Mouse (Mus musculus): ENCODE measurements around the gene Slc20a1.

Slc20a1 gene

DNA sequence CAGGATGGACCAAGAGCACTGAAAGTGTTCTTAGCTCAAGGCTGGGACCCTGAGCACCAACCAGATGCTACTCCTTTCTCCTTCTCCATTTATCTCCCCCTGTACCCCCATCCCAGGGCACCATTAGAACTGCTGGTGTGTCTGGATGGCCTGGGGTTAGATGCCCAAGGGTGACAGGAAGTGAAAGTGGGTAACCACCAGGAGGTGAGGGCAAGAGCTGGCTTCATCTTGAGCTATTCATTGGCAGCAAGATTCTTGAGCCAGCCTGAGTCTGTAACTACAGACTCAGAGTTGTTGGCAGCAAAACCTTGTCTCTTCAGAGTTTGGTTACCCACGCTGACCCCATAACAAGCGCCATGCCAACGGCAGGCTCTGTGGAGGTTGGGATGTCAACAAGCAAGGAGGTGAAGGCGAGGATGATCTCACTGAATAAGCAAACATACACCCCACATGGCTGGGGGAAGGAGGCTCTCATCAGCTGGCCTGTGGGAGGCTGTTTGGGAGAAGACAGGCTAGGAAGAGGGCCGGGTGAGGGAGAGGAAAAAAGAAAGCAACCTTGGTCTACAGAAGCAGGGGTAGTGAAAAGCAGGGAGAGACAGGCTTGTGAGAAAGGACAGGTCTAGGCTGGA lies 12.2 kb upstream of the Slc20a1 start:
- no peak for DNase-seq (ENCODE audit: low spot score)

DNA sequence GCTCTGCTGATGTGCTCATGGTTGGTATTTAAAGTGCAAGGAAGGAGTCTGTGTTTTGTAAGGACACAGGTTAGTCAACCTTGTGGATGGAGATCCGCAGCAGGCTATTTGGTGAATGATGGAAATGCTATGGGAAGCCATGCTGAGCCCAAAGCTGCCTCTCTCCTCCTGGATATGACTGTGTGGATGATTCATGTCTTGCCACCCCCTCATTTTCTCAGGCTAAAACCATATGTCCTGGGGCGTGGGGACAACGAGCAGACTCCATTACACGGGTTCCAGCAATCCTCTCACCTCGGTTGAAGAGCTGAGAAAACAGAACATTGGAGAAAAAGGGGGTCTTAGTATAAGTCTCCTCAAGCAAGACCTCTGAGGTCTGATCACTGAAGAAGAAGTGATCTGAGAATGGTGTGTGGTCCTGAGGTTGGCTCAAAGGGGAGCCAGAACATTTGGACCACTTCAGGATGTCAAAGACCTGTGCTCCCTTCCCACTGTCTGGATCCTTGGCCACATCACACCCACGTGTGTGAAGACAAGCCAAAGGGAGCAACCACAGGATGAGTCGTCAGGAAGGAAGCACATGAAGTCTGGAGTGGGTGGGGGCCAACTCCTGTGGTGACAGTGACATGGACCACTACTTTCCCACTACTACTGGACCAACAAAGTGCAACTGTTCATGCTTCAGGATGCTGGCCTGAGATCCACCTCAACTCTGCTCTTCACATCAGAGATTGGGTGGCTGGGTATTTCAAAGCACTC lies 6.0 kb upstream of the Slc20a1 start:
- DNase-seq (ENCODE audit: low spot score) = no peak

DNA sequence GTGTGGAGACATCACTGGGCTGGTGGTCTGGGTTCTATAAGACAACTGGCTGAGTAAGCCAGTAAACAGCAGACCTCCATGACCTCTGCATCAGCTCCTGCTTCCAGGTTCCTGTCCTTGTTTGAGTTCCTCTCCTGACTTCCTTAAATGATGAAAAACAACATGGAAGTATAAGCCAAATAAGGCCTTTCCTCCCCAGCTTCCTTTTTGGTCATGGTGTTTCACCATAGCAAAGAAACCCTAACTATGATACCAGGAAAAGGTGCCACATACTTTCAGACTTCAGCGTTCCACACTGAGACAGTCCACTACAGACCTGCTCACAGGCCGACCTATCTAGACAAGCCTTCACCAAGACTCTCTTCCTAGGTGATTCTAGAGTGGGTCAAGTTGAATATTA lies 2.2 kb upstream of the Slc20a1 start:
- DNase-seq (ENCODE audit: low spot score) = no peak

DNA sequence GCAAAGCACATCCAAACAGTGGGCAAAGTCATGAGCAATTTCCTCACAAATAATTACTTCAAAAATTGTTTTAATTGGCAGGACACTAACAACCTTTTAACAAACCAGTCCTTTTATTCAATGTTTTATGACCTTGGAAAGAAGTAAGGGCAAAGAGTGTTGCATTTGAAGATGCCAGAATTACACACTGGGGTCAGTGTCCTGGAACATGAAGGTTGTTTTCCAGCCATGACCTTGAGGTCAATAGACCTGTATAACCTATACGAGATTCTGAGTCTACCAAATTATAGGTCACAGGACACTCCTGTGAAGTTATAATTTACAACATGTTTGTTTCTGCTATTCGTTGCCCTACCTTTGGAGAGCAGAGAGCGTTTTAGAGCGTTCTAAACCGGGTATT lies 1.4 kb upstream of the Slc20a1 start:
- no peak for DNase-seq (ENCODE audit: low spot score)

DNA sequence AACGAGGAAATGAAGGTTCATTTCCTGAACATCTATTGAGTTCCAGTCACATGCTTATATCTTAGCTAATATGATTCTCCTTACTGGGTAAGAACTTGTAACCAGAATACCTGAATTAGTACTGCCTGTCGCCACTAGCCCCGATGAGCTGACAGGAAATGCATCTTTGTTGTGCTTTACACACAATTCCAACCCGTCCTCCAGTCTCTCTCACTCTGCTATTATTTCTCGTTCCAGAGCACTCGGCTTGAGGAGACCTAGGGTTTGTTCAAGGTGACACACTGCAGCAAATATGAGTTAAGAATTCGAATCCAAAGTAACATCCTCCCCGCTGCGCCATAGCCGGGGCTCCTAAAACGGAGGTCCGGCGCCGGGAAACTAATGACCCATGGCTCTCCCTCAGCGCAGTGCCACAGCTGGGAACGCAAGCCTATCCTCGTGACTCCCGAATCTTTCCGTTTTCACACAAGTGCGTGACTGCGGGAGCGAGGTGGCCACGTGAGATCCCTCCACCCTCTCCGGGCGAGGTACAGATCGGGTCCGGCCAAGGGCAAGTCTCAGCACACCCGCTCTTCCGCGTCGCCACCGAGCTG lies 625 bp upstream of the Slc20a1 start:
- DNase-seq (ENCODE audit: low spot score) = no peak

DNA sequence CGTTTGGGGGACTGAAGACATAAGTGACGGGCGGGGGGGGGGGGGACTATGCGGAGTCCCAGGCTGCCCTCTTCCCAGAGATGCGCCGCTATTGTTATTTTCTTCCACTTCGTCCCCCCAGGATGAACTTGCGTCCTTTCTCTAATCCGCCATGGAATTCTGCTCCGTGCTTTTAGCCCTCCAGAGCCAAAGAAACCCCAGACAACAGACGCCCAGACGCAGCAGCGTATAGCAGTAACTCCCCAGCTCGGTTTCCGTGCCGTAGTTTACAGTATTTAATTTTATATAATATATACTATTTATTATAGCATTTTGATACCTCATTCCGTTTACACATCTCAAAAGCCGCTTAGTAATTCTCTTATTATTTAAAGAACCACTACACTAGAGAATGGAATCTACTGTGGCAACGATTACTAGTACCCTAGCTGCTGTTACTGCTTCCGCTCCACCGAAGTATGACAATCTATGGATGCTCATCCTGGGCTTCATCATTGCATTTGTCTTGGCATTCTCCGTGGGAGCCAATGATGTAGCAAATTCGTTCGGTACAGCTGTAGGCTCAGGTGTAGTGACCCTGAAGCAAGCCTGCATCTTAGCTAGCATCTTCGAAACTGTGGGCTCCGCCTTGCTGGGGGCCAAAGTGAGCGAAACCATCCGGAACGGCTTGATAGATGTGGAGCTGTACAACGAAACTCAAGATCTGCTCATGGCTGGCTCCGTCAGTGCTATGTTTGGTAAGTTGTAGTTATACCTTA lies 943 bp downstream of the Slc20a1 start:
- peak; percentile 47 for DNase-seq (ENCODE audit: low spot score)

DNA sequence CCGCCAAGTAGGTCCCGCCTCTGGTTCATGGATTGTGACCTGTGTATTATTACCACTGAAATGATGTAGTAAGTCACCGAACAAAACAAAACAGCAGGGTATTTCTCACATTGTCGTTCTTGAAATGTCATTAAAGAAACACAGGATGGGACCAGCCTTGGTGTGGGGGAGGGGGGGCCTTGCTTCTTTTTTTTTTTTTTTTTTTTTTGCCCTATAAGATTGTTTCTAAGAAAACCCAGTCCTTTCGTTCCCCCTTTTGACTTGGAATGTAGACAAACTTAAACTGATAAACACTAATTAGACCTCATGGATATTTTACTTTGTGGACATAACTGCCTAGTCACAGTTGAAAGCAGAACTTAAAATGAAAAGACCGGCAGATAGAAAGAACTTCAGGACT lies 6.4 kb downstream of the Slc20a1 start:
- DNase-seq (ENCODE audit: low spot score) = no peak

DNA sequence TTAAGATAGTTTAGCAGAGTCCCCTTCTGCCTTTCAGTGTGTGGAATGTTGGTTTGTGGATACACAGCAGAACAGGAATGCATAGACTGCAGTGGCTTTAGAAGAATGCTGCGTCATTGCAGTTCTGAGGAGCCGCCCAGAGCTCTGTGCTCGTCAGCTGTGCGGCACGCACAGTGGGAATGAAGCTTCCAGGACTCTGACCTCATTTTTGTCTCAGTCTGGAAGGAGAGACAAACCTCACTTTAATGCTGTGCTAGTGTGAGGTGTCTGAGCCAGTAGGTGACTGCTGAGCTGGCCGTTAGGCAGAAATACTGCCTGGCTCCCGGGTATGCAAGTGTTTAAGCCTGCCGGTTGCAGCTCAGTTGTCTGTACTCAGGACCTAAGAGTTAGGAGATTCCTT lies 8.3 kb downstream of the Slc20a1 start:
- no peak for DNase-seq (ENCODE audit: low spot score)

DNA sequence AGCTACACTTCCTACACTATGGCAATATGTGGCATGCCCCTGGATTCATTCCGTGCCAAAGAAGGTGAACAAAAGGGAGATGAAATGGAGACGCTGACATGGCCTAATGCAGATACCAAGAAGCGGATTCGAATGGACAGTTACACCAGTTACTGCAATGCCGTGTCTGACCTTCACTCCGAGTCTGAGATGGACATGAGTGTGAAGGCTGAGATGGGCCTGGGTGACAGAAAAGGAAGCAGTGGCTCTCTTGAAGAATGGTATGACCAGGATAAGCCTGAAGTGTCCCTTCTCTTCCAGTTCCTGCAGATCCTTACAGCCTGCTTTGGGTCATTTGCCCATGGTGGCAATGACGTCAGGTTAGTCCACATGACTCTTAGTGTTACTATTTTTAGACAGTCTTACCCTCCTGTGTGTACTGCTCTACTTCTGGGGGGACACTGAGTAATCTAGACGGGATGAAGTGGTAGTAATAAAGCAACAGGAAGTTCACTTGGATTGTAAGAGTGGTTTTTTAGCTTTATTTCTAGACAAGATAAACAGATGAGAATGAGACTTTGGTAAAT lies 9.7 kb downstream of the Slc20a1 start:
- DNase-seq (ENCODE audit: low spot score) = no peak

DNA sequence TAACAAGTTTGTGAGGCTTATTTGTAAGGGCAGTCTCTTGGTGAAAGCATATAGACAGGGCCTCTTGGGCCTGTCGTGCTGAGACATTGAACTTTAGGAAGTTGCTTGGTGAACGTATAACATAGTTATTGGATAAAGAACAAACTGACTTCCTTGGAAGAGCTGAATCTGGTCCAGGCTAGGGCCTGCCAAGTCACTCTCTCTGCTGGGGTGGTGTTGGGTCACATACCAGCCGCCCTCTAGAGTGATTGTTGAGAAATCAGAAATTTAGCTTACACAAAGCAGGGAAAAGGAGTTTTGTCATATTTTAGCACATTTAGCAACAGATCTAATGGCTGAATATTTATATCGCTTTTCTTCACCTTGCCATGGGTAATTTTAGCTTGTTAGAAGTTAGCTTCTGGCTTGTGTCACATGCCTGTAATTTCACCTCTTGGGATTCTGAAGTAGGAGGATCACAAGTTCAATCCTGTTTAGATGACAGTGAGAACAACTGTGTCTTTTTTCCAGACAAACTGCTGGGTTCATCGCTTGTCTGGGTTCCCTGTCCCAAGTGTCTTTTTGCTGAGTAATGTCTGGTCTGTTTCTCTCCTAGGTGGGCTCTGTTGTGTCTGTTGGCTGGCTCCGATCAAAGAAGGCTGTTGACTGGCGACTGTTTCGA lies 11.7 kb downstream of the Slc20a1 start:
- no peak for DNase-seq (ENCODE audit: low spot score)

DNA sequence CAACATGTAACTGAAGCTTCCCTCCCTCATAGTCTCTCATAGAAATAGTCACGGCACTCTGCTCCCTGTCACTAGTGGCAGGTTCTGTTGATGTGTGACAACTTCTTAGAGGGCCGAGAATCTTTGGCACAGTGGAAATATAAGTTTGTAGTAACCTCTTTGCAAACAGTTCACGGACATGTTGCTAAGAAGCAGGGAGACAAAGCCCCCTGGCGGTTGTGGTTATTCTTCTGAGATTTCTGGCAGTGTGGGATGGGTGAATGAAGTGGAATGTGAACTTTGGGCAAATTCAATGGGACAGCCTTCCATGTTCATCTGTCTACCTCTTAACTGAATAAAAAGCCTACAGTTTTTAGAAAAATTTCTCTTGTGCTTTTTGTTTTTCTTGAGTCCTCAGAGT lies 12.7 kb downstream of the Slc20a1 start:
- no peak for DNase-seq (ENCODE audit: low spot score)

DNA sequence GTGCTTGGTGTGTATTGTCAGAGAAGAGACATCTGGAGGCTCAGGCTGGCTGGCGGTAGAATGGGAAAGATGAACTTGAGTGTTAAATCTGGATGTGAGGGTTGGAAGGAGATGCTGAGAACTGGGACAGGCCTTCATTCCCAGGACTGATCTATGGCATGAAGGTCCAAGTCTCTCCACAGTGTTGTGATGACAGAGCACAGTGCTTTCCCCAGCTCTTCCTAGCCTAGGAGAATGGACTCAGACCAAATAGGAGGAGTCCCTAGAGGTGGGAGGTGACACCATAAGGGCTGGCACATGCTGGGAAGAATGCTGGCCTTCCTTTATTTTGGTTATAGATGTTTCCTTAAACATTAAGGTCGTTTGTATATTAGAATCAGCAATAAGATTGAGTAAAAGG lies 13.4 kb downstream of the Slc20a1 start:
- DNase-seq (ENCODE audit: low spot score) = no peak

DNA sequence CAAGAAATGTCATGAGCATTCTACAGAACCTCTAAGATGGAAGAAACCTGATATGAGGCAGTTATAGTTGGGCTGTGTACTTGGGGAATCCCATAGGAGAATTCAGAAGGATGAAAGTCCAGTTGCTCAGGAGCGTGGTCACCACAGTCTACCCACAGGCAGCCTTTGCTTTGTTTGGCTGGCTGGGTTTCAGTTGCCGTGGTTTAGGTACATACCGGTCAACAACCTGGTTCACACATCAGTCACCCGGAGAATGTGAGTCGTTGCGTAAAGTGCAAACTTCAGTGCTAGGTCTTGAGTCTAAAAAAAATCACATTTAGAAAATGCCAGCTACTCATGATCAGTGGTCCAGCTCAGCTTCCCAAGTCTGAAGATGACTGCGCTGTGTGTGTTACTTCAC lies 14.0 kb downstream of the Slc20a1 start:
- DNase-seq (ENCODE audit: low spot score) = no peak

DNA sequence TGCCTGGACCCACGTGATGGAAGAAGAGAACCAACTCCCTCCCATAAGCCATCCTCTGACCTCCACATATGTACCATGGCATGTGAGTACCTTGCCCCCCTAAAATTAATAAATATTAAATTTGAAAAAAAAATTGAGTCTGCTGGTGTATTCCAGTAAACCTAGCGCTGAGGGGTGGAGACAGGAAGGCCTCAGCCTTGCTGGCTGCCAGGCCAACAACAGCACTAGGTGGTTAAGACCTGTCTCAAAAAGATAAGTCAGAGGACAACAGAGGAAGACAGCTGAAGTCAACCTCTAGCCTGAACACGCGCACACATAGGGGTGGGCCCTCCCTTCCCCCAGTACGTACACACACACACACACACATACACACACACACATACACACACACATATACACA lies 16.2 kb downstream of the Slc20a1 start:
- DNase-seq (ENCODE audit: low spot score) = no peak

DNA sequence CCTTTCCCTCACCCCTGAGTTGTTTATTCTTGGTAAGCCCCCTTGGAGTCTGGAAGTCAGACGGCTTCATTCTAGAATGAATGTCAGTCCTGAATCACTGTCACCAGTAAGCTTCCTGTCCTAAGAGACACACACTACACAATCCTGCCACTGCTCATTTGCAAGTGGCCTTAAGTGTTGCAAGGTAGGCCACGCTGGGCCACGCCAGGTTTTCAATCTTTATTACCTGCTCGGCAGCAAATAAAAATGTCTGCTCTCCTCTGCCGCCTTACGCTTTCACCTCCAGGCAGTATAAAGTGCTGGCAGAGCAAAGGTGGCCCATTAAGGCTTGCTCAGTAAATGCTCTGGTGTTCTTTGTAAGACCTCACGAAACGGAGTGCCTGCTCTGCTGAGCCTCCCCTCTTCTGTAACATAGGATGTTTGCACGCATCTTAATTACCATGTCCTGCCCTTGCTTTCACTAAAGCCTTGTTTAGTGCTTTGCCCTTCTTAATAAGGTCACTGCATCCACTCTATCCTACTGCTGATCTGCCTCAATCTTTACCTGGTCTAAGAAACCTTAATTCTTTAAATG lies 19.1 kb downstream of the Slc20a1 start:
- no peak for DNase-seq (ENCODE audit: low spot score)

DNA sequence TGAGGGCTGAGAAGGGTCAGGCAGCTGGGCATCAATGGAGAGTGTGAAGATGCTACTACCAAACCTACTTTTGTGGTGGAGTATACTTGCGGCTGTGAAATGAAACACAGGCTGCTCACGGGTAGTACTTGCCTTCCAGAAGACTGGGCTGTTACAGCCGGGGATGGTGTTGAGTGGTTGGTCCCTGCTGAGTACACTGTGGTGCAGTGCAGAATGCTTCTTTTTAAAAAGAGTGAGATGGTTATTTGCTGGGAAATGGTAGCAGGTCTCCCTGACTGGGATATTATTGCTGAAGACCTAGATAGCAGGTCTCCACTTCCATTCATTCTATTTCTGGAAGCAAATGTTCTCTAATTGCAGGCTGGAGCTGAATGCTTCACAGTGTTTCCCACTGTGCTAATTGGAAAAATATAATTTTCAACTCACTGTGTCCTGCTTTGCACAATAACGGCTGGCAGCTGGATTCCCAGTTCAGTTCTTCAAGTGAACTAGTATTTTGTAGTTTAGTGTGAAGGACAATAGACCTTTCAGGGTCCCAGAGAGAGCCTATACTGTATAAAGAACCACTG lies 20.1 kb downstream of the Slc20a1 start:
- no peak for DNase-seq (ENCODE audit: low spot score)

DNA sequence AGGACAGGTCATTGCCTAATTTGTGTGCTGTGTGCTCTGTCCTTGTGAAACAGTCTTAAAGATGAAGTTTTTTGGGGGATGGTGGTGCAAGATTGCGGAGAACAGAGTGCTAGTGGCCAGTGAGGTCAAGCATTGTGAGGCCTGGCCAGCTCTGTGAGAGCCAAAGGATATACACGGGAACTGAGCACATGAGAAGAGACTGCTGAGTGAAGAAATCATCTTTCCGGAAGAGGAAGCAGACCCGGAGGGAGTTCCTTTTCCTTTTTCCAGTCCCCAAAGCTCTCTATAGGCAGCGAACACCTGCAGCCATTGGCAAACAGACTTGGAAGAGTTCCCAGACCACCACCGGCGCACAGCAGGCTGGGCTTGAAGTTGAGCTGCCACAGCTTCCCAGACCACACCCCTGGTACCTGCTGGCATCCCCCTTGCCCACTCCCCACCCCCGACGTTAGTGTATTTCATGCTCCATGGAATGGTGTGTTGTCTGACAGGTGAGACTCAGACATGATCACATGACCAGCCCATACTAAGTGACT lies 22.6 kb downstream of the Slc20a1 start:
- no peak for DNase-seq (ENCODE audit: low spot score)

DNA sequence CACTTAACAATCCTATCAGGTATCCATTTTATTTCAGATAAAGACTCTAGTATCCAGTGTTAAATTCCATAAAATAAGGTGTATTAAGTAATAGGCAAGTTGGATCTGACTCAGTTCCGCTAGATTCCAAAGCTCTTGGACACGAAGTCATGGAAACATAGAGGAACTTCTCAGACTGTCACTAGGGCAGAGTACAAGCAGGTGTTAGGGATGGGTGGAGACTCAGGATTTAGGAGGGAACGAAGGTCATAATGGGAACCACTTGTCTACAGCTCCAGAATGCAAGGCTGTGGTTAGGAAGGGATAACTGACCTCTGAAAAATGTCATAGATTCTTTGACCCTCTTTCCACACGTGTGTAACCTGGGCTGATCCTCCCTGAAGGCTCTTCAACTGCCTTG lies 25.6 kb downstream of the Slc20a1 start:
- no peak for DNase-seq (ENCODE audit: low spot score)

DNA sequence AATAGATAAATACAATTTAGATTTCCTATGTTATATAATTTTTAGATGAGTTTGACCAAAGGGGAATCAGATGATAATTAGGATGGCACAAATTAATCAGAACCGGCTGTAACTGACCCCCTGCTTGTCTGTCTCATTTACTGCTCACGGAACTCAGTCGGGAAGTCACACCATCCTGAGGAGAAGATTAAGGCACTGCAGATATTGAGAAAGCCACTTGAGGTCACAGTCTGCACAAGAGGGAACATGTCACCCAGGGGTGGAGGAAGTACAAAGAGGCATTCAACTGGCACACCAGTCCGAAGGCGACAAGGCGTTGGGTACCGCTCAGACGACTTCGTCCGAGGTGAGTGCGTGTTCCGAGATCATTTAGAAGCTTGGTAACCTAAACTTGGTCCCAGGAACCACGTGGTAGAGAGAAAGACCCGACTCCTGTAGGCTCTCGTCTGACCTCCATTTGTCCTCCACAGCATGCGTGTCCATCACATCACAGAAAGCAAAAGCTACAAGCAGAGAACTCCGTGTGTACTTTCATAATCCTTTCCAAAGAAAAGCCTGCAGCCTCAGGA lies 26.8 kb downstream of the Slc20a1 start:
- DNase-seq (ENCODE audit: low spot score) = no peak

DNA sequence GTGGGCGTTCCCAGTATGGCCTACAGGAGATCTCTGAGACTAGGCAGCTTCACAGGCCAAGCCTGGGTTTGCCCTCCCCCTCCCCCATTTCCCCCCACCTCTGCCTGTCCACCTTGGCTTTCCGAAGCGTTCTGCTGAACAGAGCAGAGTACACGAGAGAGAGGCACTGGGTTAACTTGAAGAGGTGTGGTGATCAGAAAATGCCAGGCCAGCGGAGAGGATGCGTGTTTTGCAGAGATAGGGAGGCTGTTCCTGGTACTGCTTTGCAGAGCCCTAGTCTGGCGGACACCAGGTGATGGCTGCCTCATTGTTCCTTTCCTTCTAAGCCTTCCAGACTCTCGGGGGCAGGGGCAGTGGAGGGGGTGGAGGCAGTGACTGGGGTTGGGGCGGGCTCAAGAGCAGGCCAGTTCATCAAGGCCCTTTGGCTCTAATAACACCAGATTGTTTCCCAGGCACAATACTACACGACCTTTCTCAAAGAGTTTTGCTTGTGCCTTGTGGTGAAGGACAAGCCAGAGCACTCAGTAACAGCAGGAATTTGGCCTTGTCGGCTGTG lies 27.8 kb downstream of the Slc20a1 start:
- DNase-seq (ENCODE audit: low spot score) = no peak

Data from retina, embryonic 14.5 days (tissue).